Mouse (Mus musculus) heart, postnatal 25 days (tissue): Measurements from ENCODE around the gene Dctn2. TPM values are rescaled to one million over a fixed set of nuclear protein-coding genes. Genes with fewer than 3 reads are reported as not detected.
A peak's percentile ranks its signal among the peaks of the same experiment; 100 is the strongest.

Source experiments
- DNase-seq: peaks from one replicate; pipeline ENCODE4 v3.0.0; 2022; ENCODE audit warnings: low spot score
- intact Hi-C: fragments of 180-260 bp; cut with DNase I; formaldehyde crosslinking; loops from one replicate; pipeline ENCODE4 v1.15.1; 2025
- total RNA-seq, 2 experiments: library from RNA; stranded (reverse); gene quantifications; 2 replicates each; pipeline ENCODE4 v1.2.3; 2021

Dctn2 gene
- total RNA-seq = 100 to 1,000 TPM; 136 to 142 TPM

- intact Hi-C loops = loop anchor here (2.0 kb wide), 1 partner anchor 46 kb away; no protein-coding TSS in a partner anchor
- DNase-seq = peak; percentile 95
Observed at GRCm38 (mm10) chr10:127266112-127267091, at the start of gene Dctn2. Dctn2 (plus strand) TSS chr10:127266368.

- DNase-seq = no peak
- intact Hi-C loops = no loop called here
Observed at GRCm38 (mm10) chr10:127216456-127216855, 49.7 kb upstream of the Dctn2 start.

GRCm38 (mm10) chr10:127217177-127217576 is 49.0 kb upstream of the Dctn2 start:
- DNase-seq = no peak
- intact Hi-C loops = no loop called here

GRCm38 (mm10) chr10:127218339-127218738 is 47.8 kb upstream of the Dctn2 start:
- DNase-seq = no peak
- intact Hi-C loops = no loop called here

GRCm38 (mm10) chr10:127225213-127225612 is 41.0 kb upstream of the Dctn2 start:
- no peak for DNase-seq
- intact Hi-C loops = no loop called here

GRCm38 (mm10) chr10:127225732-127226131 is 40.4 kb upstream of the Dctn2 start:
- intact Hi-C loops = no loop called here
- no peak for DNase-seq

- intact Hi-C loops = no loop called here
- DNase-seq = no peak
Observed at GRCm38 (mm10) chr10:127226318-127226895, 39.8 kb upstream of the Dctn2 start.

GRCm38 (mm10) chr10:127227163-127227562 is 39.0 kb upstream of the Dctn2 start:
- intact Hi-C loops = no loop called here

GRCm38 (mm10) chr10:127228897-127229296 is 37.3 kb upstream of the Dctn2 start:
- no peak for DNase-seq
- intact Hi-C loops = loop anchor here (1.0 to 2.0 kb wide), 3 partner anchors 52 to 106 kb away; partner anchors contain the start of gene B4galnt1

More at GRCm38 (mm10) chr10:127227163-127227562, 39.0 kb upstream of the Dctn2 start:
- no peak for DNase-seq

GRCm38 (mm10) chr10:127230693-127231092 is 35.5 kb upstream of the Dctn2 start:
- intact Hi-C loops = no loop called here
- no peak for DNase-seq

GRCm38 (mm10) chr10:127231741-127232140 is 34.4 kb upstream of the Dctn2 start:
- intact Hi-C loops = no loop called here
- no peak for DNase-seq

- DNase-seq = no peak
- intact Hi-C loops = no loop called here
Observed at GRCm38 (mm10) chr10:127233141-127233540, 33.0 kb upstream of the Dctn2 start.

GRCm38 (mm10) chr10:127236541-127236940 is 29.6 kb upstream of the Dctn2 start:
- intact Hi-C loops = no loop called here
- no peak for DNase-seq

- DNase-seq = no peak
- intact Hi-C loops = no loop called here
Observed at GRCm38 (mm10) chr10:127238241-127238824, 27.8 kb upstream of the Dctn2 start.

- no peak for DNase-seq
- intact Hi-C loops = no loop called here
Observed at GRCm38 (mm10) chr10:127250810-127251209, 15.4 kb upstream of the Dctn2 start.

- intact Hi-C loops = no loop called here
- no peak for DNase-seq
Observed at GRCm38 (mm10) chr10:127255625-127256345, 10.4 kb upstream of the Dctn2 start.

GRCm38 (mm10) chr10:127257790-127258189 is 8.4 kb upstream of the Dctn2 start:
- DNase-seq = no peak

GRCm38 (mm10) chr10:127258489-127258888 is 7.7 kb upstream of the Dctn2 start:
- no peak for DNase-seq
- intact Hi-C loops = no loop called here

More at GRCm38 (mm10) chr10:127257790-127258189, 8.4 kb upstream of the Dctn2 start:
- intact Hi-C loops = no loop called here

- intact Hi-C loops = no loop called here
- no peak for DNase-seq
Observed at GRCm38 (mm10) chr10:127261706-127262547, 4.2 kb upstream of the Dctn2 start.
